Mouse (Mus musculus): ENCODE results near the gene Unc79. TPM values are rescaled to one million over a fixed set of nuclear protein-coding genes. Genes with fewer than 3 reads are reported as not detected.

Unc79 gene
- polyA plus RNA-seq (2012): not detected in 2 replicates

DNA sequence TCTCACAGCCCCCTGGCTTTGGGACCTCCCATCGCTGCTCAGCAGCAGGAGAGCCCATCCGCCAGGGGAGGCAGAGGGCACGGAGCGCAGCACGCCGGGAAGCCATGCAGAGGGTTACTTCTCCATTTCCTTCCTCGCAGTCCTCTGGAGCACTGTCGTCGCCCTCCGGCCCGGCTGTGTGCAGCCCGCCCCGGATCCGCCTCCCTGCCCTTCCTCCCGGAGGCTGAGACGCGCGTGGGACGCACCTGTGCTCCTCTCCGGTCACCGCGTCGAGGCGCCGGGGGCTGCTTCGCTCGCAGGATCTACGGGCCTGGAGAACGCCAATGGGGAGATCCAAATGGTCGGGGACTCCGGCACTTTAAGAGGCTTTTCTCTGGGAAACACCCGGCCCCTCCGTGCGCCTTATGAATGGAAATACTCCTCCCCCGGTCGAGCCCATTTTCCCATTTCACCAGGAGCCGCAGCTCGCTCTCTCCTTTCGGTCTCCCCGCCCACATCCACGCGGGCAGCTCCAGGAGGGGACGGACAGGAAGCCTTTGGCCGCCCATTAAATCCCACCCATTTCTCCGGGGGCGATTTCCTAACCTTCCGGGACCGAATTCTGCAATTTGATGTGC, at the start of gene Unc79:
Unc79 (plus strand) TSS at position 82 of the 617 bp plus-strand sequence.
- no peak for TF ChIP-seq GATA1 (IDR thresholded peaks at IDR 0.05; ENCODE audit: low read length)

- TF ChIP-seq GATA1 (IDR thresholded peaks at IDR 0.05; ENCODE audit: low read length): no peak
Measured at GRCm38 (mm10) chr12:102899091-102899490, 49.6 kb upstream of the Unc79 start, which contains the start of gene Cox8c. Cox8c (plus strand) TSS chr12:102899316.

- TF ChIP-seq GATA1 (IDR thresholded peaks at IDR 0.05; ENCODE audit: low read length): no peak
Measured at GRCm38 (mm10) chr12:102908191-102908590, 40.5 kb upstream of the Unc79 start.

DNA sequence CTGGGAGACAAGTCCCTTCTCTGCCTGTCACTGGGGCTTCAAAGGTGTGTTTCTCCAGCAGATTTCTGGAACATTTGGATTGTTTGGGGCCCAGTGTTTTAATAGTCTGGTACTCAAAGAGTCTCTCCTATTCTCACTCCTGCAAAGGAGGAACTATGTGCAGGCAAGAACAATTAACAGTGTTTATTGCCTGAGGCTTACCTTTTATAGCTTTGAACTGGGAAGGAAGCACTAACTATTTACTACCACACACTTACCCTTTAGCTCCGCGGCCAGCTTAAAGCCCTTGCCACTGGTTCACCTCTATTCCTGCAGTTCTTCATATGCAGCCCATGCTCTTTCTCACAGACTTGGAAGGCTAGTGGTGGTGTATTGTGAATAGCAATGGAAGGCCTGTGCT, 32.6 kb upstream of the Unc79 start:
- no peak for TF ChIP-seq GATA1 (IDR thresholded peaks at IDR 0.05; ENCODE audit: low read length)

DNA sequence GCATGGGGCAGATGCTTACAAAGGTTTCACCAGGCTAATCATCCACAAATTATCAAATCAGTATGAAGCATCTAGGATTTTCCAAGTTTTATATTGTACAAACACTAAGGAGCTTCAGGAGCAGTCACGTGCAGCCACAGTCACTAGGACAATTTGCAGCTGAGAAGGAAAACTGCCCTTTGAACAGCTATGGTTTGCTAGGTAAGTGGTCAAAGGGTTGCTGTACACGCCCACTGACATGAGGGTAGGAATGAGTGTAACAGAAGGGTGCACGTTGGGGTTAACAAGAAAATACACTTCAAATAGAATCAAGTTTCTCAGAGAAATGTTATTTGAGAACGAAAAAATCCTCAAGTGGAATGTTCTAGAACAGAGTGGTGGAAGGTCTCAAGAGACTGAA, 18.9 kb upstream of the Unc79 start:
- TF ChIP-seq GATA1 (IDR thresholded peaks at IDR 0.05; ENCODE audit: low read length): no peak

DNA sequence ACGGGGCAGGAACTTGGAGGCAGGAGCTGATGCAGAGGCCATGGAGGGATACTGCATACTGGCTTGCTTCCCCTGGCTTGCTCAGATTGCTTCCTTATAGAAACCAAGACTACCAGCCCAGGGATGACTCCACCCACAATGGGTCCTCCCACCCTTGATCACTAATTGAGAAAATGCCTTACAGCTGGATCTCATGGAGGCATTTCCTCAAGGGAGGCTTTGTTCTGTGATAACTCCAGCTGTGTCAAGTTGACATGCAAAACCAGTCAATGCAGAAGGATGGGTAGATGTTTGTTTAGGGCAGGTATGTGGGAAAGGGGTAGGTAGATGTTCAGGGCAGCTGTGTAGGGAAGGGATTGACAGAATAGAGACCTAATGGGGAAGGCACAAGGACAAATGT, 18.3 kb upstream of the Unc79 start:
- TF ChIP-seq GATA1 (IDR thresholded peaks at IDR 0.05; ENCODE audit: low read length): no peak

- TF ChIP-seq GATA1 (IDR thresholded peaks at IDR 0.05; ENCODE audit: low read length): no peak
Measured at GRCm38 (mm10) chr12:102930789-102931188, 17.9 kb upstream of the Unc79 start.

- no peak for TF ChIP-seq GATA1 (IDR thresholded peaks at IDR 0.05; ENCODE audit: low read length)
Measured at GRCm38 (mm10) chr12:102935892-102936291, 12.8 kb upstream of the Unc79 start.

- TF ChIP-seq GATA1 (IDR thresholded peaks at IDR 0.05; ENCODE audit: low read length): no peak
Measured at GRCm38 (mm10) chr12:102945571-102945970, 3.1 kb upstream of the Unc79 start.

- TF ChIP-seq GATA1 (IDR thresholded peaks at IDR 0.05; ENCODE audit: low read length): no peak
Measured at GRCm38 (mm10) chr12:102947826-102948225, 833 bp upstream of the Unc79 start.

DNA sequence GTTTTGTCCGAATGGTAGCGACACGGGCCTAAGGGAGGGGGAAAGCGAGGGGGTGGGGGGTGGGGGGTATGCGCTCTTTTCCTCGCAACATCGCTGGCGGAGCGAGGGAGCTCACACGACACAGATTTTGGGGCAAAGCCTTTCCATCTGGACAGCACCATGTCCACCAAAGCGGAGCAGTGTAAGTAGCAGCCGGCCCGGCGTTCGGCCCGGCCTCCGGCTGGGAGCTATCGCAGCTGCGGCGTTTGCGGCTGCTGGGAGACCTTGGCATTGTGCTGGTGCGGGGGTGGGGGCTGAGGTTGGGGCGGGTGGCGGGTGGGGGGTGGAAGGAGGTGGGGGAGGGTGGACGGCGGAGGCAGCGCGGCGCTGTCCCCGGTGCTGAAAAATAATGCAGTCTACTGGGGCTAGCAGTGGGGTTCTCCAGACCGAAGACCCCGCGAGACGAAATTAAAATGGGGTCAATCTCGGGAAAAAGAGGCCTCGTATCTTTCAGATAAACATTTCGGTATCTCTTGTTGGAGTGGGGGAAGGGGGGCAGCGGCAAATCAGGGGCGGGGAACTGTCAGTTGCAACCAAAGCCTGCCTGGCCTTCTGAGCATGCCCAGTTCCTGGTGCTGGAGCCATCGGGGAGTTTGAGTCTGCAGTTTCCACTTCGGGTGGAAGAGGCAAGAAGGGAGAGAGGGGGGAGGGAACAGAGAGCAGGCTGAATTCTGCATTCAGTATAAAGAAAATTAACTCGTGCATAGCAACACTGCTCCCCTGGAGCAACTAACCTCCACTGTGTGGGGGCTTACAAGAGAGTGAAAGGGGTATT, 943 bp downstream of the Unc79 start:
- no peak for TF ChIP-seq GATA1 (IDR thresholded peaks at IDR 0.05; ENCODE audit: low read length)

DNA sequence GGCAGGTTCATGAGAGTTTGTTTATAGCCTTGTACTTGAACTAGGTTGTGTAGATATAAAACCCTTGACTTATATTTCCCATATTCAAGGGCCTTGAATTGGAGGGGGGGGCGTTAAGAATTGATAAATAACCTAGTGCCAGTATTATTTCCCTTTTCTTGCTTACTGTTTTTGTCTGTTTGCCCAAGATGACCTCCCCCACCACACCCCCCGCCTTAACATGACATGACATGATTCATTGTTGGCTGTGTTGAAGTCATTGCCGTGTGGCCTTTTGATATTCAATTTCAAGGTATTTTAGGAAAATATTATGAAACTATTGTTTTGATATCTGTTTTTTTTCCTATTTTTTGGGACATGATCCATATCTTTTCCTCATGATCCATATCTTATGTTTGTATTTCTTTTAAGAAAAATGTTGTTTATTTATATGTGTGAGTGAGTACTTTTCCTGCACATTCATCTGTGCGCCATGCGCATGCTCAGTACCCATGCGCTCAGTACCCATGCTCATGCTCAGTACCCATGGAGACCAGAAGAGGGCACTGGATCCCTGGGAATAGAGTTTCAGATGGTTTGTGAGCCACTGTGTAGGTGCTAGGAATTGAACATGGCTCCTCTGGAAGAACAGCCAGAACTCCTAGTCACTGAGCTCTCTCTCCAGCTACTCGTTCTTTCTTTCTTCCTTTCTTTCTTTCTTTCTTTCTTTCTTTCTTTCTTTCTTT, 11.6 kb downstream of the Unc79 start:
- no peak for TF ChIP-seq GATA1 (IDR thresholded peaks at IDR 0.05; ENCODE audit: low read length)

- TF ChIP-seq GATA1 (IDR thresholded peaks at IDR 0.05; ENCODE audit: low read length): no peak
Measured at GRCm38 (mm10) chr12:102961066-102961465, 12.4 kb downstream of the Unc79 start.

DNA sequence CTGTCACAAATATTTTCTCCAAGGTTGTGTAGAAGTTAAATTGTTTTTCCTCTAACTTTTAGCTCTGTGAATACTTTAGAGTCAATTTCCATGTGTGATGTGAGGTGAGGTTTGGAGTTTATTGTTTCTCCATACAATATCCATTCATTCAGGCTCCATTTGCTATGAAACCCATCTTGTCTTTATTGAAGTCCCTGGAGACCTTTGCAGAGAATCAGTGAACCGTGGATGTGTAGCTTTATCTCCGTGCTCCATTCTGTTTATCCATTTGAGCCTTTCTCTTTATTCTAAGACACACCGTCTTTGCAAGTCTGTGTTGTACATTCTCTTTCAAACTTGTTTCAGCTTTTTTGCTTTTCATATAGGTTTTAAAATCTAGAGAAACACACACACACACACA, 15.8 kb downstream of the Unc79 start:
- TF ChIP-seq GATA1 (IDR thresholded peaks at IDR 0.05; ENCODE audit: low read length): no peak

GRCm38 (mm10) chr12:102980584-102980983, 31.9 kb downstream of the Unc79 start:
- TF ChIP-seq GATA1 (IDR thresholded peaks at IDR 0.05; ENCODE audit: low read length): no peak

DNA sequence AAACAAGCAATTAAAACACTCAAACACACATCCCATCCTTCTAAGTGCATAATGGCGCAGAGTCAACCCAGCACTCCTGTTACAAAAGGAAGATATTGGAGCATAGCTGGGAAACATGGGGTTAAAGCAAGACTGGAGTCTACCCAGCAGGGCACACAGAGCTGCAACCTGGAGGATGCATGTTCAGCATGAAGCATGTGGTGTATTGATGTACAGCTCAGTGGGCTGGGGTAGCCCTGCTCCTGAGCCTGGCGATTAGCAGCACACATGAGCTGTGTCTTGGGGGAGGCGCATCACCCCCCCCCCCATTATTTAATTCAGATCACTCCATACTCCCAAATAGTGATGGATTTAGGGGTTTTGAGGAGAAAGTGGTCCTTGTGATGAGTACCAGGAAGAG, 32.9 kb downstream of the Unc79 start:
- TF ChIP-seq GATA1 (IDR thresholded peaks at IDR 0.05; ENCODE audit: low read length): no peak

All from G1E-ER4 (cell line).